Mouse (Mus musculus) kidney, adult 9 months (tissue): Measurements from ENCODE around the gene Dnaja1.
A peak's percentile ranks its signal among the peaks of the same experiment; 100 is the strongest.

ENCODE experiments used
- DNase-seq: peaks from one replicate; pipeline ENCODE4 v3.0.0; 2022

Dnaja1 gene

GRCm38 (mm10) chr4:40757157-40757779 lies 35.3 kb downstream of the Dnaja1 start:
- no peak for DNase-seq

- DNase-seq = peak; percentile 98
These were observed 36.0 kb downstream of the Dnaja1 start, which contains the start of gene Smu1 for GRCm38 (mm10) chr4:40757780-40758420. Smu1 (minus strand) TSS chr4:40757923.

DNA sequence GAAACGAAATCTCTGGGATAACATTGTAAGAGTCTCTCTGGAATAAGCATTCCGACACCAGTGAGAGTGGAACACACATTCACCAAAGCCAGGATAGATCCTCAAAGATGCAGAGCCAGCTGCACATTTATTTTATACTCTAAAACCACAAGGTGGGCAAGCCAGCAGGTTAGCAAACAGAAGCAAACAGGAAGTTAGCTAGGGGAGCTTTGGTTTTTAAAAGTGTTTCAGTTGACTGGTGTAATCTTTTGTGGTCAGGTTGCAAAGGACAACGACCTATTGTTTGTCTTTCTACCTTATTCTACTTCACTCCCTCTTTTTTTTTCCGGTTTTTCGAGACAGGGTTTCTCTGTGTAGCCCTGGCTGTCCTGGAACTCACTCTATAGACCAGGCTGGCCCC lies 37.9 kb downstream of the Dnaja1 start:
- DNase-seq = no peak

GRCm38 (mm10) chr4:40774279-40775259 lies 52.6 kb downstream of the Dnaja1 start:
- DNase-seq = peak; percentile 83

- DNase-seq = no peak
These were observed 54.5 kb downstream of the Dnaja1 start for GRCm38 (mm10) chr4:40776416-40776815.

DNA sequence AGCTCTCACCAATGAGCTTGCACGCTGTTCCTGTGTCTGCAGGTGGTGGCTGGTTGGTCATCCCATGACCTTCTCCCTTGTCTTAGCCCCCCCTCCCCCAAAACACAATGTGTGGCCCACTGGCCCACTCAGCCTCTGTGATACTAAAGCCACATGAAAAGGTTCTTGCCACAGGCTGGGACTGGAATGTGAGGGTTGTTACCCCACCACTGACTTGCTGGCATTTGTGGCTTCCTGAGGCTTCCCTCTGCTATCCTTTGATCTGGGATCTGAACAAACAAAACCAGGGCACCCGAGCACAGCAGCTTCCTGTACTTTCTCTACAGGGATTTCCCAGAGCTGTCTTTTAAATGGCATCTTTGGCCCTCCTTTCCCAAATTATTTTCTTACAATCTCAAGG lies 55.2 kb downstream of the Dnaja1 start:
- DNase-seq = no peak

DNA sequence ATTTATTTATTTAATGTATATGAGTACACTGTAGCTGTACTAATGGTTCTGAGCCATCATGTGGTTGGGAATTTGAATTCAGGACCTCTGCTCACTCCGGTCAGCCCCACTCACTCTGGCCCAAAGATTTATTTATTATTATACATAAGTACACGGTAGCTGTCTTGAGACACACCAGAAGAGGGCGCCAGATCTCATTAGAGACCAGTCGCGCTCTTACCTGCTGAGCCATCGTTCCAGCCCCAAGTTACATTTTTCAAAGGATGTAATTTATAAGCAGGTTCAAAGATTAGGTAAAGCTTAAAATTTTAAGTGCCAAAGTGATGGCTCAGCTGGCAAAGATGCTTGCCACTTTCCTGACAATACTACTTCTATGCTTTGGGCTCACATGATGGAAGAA lies 56.7 kb downstream of the Dnaja1 start:
- DNase-seq = peak; percentile 36

- DNase-seq = peak; percentile 60
These were observed 59.2 kb downstream of the Dnaja1 start for GRCm38 (mm10) chr4:40781143-40781542.

DNA sequence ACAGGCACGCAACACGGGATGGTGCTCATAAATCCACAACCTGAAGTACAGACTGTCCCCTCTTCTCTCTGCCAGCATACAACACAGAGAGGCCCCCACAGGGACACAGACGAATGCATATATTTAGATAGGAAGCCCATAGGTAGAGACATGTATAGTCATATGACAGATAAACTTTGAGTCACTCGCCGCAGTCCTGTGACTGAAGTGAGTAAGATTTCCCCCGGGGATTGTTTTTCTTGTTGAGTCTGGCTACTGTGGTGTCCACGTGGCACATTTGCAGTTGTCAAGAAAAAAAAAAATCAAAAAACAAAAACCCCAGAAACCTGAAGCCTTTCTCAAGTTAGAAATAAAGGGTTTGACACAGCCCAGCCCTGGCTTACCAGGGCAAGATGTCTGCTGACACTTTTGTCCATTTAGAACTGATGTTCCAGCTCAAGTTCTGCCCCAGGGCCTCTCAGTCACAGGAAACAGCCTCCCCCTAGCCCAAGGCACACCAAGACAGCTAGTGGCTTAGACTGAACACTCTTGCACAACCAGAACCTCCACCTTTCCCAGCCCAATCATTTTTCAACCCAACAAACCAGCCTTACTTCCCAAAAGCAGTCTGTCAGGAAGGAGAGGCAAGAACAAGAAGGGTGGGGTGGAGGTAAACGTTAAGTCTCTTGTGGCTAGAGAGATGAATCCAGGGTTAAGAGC lies 60.0 kb downstream of the Dnaja1 start:
- peak; percentile 12 for DNase-seq

GRCm38 (mm10) chr4:40783049-40783448 lies 61.1 kb downstream of the Dnaja1 start:
- no peak for DNase-seq

- peak; percentile 54 for DNase-seq
These were observed 62.7 kb downstream of the Dnaja1 start for GRCm38 (mm10) chr4:40784556-40785169.

- DNase-seq = no peak
These were observed 63.7 kb downstream of the Dnaja1 start for GRCm38 (mm10) chr4:40785620-40786166.

DNA sequence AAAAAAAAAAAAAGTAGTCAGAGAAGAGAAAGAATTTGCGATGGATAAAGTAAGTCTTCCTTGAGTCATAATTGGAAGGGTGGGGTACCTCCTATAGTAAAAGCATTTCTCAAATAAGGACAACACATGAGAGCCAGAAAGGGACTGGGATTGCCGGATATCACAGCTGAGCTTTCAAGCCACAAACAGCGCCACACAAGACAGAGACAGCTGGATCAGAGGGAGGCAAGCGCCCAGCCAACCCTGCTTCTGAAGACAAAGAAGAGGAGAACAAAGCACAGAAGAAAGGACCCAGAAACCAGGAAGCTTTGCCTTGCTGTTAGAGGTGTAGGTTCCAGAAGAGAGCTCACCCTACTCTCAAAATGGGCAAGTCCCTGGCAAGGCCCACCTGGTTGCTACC lies 64.6 kb downstream of the Dnaja1 start:
- DNase-seq = no peak
